Mouse (Mus musculus) liver, adult 10 weeks (tissue): Measurements from ENCODE around the gene Stam. TPM values are rescaled to one million over a fixed set of nuclear protein-coding genes. Genes with fewer than 3 reads are reported as not detected.

Experiments
- polyA plus RNA-seq: library from polyadenylated mRNA; stranded (reverse); fragments of 350-450 nt; fragmentation: Illumina TruSeq; extraction: RNeasy Lipid Tissue Mini Kit (QIAGEN cat#74804); gene quantifications from one replicate; pipeline ENCODE4 v1.2.3, GENCODE M21; 2014; ENCODE audit warnings: low read depth, low replicate concordance

Stam gene
- 42.1 TPM for polyA plus RNA-seq

DNA sequence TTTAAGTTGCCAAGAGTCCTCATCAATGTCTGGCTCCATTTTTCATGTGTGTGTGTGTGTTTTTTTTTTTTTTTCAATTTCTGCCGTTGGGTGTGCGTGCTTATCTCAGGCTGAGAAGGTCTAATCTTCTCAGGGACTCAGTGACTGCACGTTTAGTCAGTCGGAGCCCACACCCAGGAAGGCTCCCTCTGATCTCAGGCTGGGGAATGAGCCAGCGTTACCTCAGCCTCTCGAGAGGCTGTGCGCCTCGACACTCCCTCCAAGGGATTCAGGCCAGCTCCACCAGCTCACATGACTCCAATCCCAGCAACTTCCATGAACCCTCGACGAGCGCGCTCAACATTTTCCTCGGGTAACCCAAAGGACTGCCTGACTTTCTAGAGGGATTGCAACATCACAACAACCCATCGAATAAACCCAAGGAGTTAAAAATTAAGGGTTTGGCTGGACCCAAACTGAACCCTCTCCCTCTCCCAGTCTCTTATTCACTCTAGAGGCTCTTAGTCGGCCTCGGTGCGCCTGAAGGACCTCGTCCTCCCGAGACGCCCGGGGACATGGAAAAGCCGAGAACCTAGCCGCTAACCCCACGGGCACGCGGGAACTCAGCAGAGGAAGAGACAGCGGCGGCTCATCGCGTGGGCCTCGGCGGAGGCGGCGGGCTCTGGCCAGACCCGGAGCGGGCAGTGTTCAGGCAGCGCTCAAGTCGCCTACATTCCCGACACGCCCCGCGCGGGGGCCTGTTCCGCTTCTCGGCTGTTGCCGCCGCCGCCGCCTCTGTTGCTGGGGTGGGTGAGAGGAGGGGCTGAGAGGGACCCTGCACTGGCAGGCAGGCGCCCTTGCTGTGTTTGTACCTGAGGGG, at the start of gene Stam:
TSS of gene Stam (plus strand) at position 737 of the 859 bp plus-strand sequence.

GRCm38 (mm10) chr2:14055566-14056331, 18.1 kb upstream of the Stam start, which contains the start of gene Hacd1:
Hacd1 (minus strand) TSS chr2:14056135.

DNA sequence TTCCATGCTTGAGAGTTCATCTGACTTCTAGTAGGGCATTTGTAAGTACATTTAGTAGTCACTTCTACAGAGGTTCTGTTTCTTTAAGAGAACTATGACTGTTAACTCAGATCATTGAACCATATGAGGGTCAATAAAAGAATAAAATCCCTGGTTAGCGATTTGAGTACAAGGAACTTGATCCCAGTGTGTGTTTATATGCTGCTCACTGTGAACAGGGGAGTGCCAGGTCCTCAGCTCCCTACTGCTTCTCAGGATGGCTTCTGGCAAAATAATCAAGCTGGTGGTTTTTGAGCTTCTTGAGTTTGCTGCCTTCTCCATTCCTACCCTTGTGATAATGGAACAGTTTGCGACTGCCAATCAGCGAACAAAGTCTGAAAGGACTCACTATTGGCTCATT, 100.4 kb downstream of the Stam start, which contains the start of gene Tmem236:
TSS of gene Tmem236 (plus strand) at position 190 of the 400 bp plus-strand sequence.

Other genes with a start within 250 kb of the Stam start
- 24.9 TPM for gene Hacd1, start 18.0 kb upstream of the Stam start, polyA plus RNA-seq
- gene Tmem236, start 100.4 kb downstream of the Stam start, polyA plus RNA-seq = not detected
- 52.7 TPM for gene Mrc1, start 155.3 kb downstream of the Stam start, polyA plus RNA-seq